ENCODE assay signal across 1 mouse cellular context in the genomic region with DNA sequence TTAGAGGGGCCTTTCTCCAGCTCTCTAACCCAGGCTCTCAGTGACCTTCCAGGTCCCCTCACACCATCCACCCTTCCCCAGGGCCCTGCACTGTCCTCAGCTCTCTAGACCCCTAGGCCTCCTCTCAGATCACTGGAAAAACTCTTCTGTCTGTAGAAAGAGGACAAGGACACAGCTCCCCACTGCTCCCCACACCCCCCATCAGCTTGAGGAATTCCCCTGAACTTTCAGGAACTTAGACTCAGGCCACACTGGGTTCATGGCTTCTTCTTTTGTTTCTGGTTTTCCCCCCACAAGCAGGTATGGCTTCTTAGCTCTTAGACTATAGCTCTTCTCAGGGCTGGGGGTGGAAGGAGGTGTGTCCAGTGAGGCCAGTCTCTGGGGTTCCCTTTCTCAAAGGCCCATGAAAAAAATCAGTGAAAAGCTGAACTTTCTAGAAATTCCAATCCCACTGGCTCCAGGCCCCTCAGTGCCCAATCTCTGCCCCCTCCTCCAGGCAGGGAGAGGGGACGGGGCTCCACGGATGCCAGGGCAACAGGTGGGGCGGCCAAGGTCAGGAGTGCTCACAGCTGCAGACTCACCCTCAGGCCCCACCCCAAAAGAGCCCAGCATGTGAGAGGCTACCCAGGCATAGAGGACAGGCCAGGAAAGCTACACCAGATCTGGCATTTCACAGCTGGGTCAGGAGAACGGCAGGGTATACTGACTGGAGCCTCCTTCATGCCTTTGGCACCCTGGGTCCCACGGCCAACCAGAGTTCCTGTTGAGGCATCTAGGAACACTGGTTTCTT.
TF ChIP-seq lines count a peak whose summit lies in the region.

No protein-coding gene starts in this region.

TF ChIP-seq in CH12.LX, 34 proteins besides CTCF, POLR2A, EP300 and RAD21 (continued from another document):
- TF ChIP-seq SMC3 (IDR thresholded peaks at IDR 0.05; ENCODE audit: low read depth, low read length) (peak; percentile 5; the same call in 1 of the 2 replicates), E2F4 (IDR thresholded peaks at IDR 0.05; ENCODE audit: insufficient replicate concordance, low read depth, low read length) (no peak), MAZ (IDR thresholded peaks at IDR 0.05; ENCODE audit: low read depth, low read length) (peak; percentile 91), MYC (IDR thresholded peaks at IDR 0.05; ENCODE audit: low read depth, low read length) (no peak; the same call in 1 of the 2 replicates), MAX (IDR thresholded peaks at IDR 0.05; ENCODE audit: low read length) (peak; percentile 44), HCFC1 (IDR thresholded peaks at IDR 0.05; ENCODE audit: low read depth, low read length) (no peak; the same call in 1 of the 2 replicates), MEF2A (IDR thresholded peaks at IDR 0.05; ENCODE audit: borderline replicate concordance, low read depth, low read length) (peak; percentile 10; the same call in 1 of the 2 replicates), TBP (conservative IDR thresholded peaks at IDR 0.05; ENCODE audit: low read depth, low read length) (no peak; the same call in 1 of the 2 replicates), ZKSCAN1 (IDR thresholded peaks at IDR 0.05; ENCODE audit: borderline replicate concordance, low read depth, low read length) (no peak)
